Mouse (Mus musculus): ENCODE results near the gene Lce1j.
"Not testable (repeated sequence)": the region's sequence is repeated elsewhere in the genome, so short reads cannot be mapped to it uniquely, and the experiment has no call there.

Gene Lce1j

GRCm38 (mm10) chr3:92790414-92790813 is at the start of gene Lce1j:
Lce1j (minus strand) TSS chr3:92790514.
- no peak for DNase-seq (ENCODE audit: inconsistent age in 2 of 2, low spot score in 1 of 2)

DNA sequence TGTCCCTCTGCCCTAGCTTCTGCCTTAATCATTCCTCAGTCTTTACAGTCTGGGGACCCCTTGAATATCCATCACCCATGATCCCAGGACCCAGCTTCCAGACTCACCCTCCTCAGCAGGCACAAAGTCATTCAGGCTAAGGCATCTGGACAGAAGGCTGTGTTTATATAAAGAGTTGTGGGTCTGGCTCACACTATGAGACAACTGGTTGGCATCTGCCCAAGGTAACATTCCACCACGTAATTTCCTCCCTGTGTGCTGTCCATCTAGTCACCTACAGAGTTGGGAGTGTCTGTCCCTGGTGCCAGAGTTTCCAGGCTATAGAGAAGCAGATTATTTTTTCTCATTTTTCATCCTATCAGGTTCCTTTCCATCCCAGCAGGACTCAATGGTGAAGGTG is 36.8 kb upstream of the Lce1j start, which contains the start of gene Kprp:
TSS of gene Kprp (minus strand) at position 140 of the 400 bp plus-strand sequence.
- DNase-seq (ENCODE audit: inconsistent age in 2 of 2, low spot score in 1 of 2): no peak

DNA sequence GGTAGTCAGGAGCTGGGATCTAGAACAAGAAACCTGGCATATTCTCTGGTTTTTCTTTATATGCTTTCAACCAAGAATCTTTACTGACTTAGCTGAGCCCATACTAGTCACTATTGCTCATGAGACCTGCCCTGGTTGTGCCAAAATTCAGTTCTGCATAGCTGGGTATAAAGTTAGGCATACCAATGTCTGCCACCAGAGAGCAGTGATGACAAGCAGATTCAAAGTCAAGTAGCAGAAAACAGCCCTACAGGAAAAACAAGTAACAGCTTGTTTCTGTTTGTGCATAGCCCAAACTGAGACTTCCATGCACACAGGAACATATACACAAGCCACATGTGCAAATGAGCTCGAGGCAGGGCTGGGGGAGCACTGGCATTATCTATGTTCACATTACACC is 35.5 kb upstream of the Lce1j start:
- DNase-seq (ENCODE audit: inconsistent age in 2 of 2, low spot score in 1 of 2): no peak

DNA sequence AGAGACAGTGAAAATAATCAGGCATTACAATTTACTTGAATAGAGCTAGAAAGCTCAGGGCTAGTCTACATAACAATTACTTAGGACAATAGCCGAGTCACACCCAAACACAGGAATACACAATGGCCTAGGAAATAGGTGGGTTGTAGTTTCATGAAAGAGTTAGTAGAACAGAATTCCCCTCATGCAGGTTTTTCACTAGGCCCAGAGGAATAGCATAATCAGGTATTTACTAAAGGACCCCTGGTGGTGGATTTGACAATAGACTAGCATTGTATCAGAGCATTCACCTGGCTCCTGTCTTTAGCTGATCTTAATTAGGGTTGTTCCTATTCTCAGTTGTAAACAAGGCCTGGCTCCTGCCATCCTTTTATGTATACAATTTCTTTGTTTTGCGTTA is 25.7 kb upstream of the Lce1j start:
- not testable (repeated sequence) for DNase-seq (ENCODE audit: inconsistent age in 2 of 2, low spot score in 1 of 2)

DNA sequence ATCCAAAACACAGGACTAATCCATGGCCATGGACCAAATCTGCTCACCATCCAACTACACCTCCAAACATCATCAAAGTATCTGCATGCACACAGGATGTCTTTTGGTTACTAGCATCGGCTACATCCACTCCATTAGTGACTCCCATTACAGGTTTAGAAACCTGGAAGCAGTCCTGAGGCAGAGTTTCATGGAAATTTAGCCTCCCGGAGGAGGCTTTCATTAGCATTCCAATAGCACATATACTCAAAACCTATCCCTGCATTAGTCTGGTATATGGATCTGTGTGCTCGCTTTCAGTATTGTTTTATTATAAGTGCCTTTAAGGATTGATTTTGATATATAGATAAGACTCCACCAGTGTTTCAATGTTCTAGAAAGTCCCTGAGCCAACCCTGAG is 25.3 kb upstream of the Lce1j start:
- no peak for DNase-seq (ENCODE audit: inconsistent age in 2 of 2, low spot score in 1 of 2)

DNA sequence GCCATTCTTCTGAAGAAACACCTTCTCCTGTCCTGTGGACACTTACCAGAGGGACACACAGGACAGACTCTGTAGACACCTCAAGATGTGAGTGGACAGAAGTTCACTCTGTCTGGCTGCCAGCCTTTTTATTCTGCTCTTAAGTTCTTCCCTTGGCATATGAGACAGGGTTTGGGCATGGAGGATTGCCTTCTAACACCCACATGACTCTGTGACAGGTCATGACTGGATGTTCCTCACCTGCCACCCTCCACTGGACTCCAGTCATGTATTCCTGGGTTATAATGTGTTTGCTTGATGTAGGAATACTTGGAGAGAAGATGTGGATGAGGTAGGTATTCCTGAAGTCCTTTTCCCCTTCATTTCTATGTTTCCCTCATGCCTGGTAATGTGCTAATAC is 17.5 kb upstream of the Lce1j start, which contains the start of gene Lce1k:
TSS of gene Lce1k (minus strand) at position 101 of the 400 bp plus-strand sequence.
- no peak for DNase-seq (ENCODE audit: inconsistent age in 2 of 2, low spot score in 1 of 2)

DNA sequence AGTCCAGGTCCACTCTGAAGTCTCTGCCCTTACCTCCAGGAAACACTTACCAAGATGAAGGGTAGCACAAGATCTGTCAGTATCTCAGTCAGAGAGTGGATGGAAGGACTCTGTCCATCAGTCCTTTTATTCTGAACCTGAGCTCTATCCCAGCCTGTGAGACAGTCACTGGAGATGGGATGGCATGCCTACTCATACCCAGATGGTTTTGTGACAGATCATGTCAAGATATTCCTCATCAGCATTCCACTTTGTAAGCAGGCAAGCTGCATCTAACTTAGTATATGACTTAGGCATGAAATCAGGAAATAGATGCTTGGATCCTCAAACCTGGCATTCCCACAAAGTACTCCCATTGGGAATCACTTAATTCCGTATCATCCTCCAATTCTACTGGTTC is 11.5 kb downstream of the Lce1j start, which contains the start of gene Lce1i:
TSS of gene Lce1i (minus strand) at position 101 of the 400 bp plus-strand sequence.
- no peak for DNase-seq (ENCODE audit: inconsistent age in 2 of 2, low spot score in 1 of 2)

DNA sequence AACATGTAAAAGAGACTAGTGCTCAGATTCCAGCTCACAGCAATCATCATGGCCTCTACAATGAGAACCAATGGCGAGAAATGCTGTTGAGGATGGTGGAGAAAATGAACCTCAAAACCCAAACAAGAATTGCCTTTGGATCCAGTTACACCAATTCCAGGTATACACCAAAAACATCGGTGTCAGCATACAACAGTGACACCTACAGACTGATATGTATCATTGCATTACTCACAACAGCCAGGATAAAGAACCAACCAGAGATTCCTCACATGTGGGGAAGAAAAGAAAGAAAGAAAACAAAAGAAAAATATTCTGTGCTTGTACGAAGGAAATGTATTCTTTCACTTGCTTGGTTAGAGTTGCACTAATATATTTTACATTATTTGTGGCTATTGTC is 18.7 kb downstream of the Lce1j start:
- peak in 1 of 2 experiments; percentile 40 for DNase-seq (ENCODE audit: inconsistent age in 2 of 2, low spot score in 1 of 2)

- no peak for DNase-seq (ENCODE audit: inconsistent age in 2 of 2, low spot score in 1 of 2)
These were observed 25.3 kb downstream of the Lce1j start, which contains the start of gene Lce1h for GRCm38 (mm10) chr3:92764965-92765364. Lce1h (minus strand) TSS chr3:92765065.

DNA sequence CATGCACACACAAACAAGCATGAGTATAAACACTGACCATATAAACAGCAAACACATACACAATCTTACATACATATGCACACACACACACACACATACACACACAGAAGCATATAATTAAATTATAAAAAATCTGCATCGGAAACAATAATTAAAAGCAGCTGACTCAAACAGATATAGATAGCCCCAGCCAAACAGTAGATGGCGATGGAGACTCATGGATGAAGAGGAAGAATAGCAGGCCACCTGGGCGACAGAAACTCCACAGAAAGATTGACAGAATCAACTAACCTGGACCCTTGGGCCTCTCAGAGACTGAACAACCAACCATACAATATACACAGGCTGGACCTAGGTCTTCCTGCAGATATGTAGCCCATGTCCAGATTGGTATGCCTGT is 37.1 kb downstream of the Lce1j start:
- DNase-seq (ENCODE audit: inconsistent age in 2 of 2, low spot score in 1 of 2): no peak

GRCm38 (mm10) chr3:92752238-92752637 is 38.1 kb downstream of the Lce1j start, which contains the start of gene Lce1g:
Lce1g (minus strand) TSS chr3:92752338.
- no peak for DNase-seq (ENCODE audit: inconsistent age in 2 of 2, low spot score in 1 of 2)

DNA sequence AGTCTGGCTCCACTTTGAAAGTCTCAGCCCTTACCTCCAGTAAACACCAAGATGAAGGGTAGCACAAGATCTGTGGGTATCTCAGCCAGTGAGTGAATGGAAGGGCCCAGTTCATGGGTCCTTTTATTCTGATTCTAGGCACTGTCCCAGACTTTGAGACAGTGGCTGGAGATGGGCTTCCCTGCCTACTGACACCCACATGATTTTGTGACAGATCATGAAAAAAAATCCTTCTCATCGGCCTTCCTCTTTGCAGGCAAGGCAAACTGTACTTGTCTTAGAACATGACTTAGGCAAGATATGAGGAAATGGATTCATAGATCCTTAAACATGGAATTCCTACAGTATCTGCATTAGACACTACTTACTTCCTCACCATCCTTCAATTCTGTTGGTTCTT is 51.3 kb downstream of the Lce1j start, which contains the start of gene Gm38119:
TSS of gene Gm38119 (minus strand) at position 101 of the 400 bp plus-strand sequence.
- DNase-seq (ENCODE audit: inconsistent age in 2 of 2, low spot score in 1 of 2): no peak
